In the genomic region with DNA sequence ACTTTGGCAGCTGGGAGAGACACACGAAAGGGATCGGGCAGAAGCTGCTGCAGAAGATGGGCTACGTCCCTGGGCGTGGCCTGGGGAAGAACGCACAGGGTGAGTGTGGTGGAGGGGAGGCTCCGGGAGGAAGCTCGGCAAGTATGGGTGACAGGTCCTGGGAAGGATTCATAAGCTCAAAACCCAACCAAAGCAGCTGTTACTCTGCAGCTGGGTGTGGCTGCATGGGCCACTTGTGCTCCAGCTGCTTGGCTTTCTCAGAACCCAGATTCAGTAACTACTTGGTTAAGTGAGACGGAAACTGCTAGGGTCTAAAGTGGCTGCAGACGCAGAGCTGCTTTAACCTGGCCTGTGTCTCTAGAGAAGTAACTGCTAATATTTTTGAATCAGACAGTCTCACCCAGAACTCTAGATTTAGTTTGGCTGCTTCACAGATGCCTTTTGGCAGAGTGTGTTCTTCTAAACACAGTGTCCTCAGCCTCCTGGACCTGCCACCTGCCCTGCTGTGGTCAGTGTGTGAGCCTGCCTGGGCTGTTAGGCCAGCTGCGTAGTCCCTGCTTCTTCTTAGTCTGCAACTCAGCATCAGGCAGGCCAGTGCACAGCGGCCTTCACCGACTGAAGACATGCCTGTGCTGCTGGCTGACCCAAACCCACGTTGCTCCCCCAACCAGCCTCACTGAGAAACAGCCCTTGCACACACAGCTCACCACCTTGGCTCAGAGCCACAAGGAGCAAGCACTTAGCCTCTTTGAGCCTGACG, we compare ENCODE assay signal across 19 mouse cellular contexts. TPM values are rescaled to one million over a fixed set of nuclear protein-coding genes. Genes with fewer than 3 reads are reported as not detected.
"Had no signal": no experiment of that assay in that cellular context is flagged by ENCODE, and none has a peak within 500 bp of the region (broad histone marks: within the 10 kb centered on the region; RNA-seq: fewer than 3 reads in every experiment).

No protein-coding gene starts in this region.

- DNase-seq: retina, postnatal 1 day; right cerebral cortex, adult 18-20 months; right cerebral cortex, postnatal 14 days; right cerebral cortex, postnatal 25 days; right cerebral cortex, postnatal 4 days; spleen, adult 18-20 months; thymus, adult 18-20 months; thymus, adult 2 months; thymus, postnatal 14 days; thymus, postnatal 25 days; thymus, postnatal 36 days; thymus, postnatal 4 days had no signal

- H3K27me3 ChIP-seq: neural tube, embryonic 13.5 days; neural tube, embryonic 15.5 days; stomach, embryonic 15.5 days had no signal

- H3K4me2 ChIP-seq: neural tube, embryonic 13.5 days; neural tube, embryonic 15.5 days; stomach, embryonic 15.5 days had no signal

- H3K4me3 ChIP-seq: neural tube, embryonic 13.5 days; neural tube, embryonic 15.5 days; stomach, embryonic 15.5 days had no signal

RNA-seq across cellular contexts. Expression of a gene that starts 25.8 kb away (rescaled TPM):
- total RNA-seq: neutrophil, adult 5-6 weeks had no signal
- polyA plus RNA-seq: small intestine, adult 2 months; spleen, adult 2 months; thymus, adult 2 months; urinary bladder, adult 2 months had no signal
